Mouse (Mus musculus): ENCODE data around the gene Psmd5.

- no peak for TF ChIP-seq CTCF (conservative IDR thresholded peaks at IDR 0.05; ENCODE audit: low read length)
- no peak for TF ChIP-seq POU5F1 (IDR thresholded peaks at IDR 0.05; ENCODE audit: borderline replicate concordance, low read length)
- TF ChIP-seq NANOG (IDR thresholded peaks at IDR 0.05; ENCODE audit: borderline replicate concordance, low read length) = no peak
These were observed 47.2 kb downstream of the Psmd5 start for GRCm38 (mm10) chr2:34827591-34827990.
